Mouse (Mus musculus): ENCODE results near the gene Mnd1.

Gene Mnd1

DNA sequence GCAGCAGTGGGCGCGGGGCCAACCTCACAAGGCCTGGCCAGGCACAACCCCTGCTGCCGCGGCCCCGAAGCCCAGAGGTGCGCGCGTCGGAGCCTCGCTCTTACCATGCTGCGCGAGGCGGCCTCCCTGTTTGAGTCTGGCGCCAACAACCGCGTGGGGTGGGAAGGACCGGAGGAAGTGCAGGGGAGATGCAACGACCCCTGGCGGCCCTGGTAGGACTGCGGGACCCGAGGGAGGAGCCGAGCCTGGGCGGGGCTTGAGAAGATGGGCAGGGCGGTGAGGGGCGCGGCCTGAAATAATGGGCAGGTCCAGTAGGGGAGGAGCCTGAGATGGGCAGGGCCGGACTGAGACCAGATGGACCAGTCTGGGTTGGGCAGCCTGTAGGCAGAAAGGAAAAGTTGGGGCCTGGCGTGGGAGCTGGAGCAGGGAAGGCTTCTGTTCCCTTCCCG, at the start of gene Mnd1:
Gene Mnd1 (minus strand): TSS at position 229 of the 449 bp plus-strand sequence.
- peak; percentile 94 to 99 for DNase-seq (ENCODE audit: low spot score in 2 of 2)

- no peak for DNase-seq (ENCODE audit: low spot score in 2 of 2)
Observed at GRCm38 (mm10) chr3:84204640-84205039, 49.1 kb upstream of the Mnd1 start.

GRCm38 (mm10) chr3:84200559-84201420, 45.2 kb upstream of the Mnd1 start:
- peak in 1 of 2 experiments; percentile 78 for DNase-seq (ENCODE audit: low spot score in 2 of 2)

DNA sequence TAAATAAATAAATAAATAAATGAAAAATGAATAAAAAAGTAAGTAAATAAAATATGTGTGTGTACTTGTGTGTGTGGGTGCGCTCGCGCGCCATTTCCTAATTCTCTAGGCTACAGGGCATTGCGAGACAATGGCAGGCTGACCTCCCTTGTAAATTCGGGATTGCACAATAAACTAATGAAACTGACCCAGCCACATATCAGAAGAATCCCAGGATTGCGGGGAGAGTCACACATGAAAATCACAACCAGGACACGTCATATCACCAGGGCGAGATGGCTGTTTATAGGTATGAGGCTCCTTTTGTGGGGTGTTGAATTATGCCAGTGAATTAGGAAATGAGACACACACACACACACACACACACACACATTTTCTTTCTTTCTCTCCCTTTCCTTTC, 43.9 kb upstream of the Mnd1 start:
- DNase-seq (ENCODE audit: low spot score in 2 of 2), result no peak

DNA sequence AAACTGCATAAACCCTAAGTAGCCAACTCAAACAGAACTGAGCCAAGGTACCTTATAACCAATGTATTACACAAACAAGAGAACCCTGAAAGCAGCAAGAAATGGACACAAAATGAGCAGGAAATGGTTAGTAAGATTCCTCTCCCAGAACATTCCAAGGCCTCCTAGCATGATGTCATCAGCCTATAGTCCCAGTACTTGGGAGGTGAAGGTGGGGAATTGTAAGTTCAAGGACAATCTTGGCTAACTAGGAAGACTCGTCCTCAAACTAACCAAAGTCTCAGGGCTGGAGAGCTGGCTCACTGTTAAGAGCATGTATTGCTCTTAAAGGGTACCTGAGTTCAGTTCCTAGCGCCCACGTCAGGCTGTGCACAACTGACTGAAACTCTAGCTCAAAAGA, 42.6 kb upstream of the Mnd1 start:
- no peak for DNase-seq (ENCODE audit: low spot score in 2 of 2)

GRCm38 (mm10) chr3:84193881-84194280, 38.3 kb upstream of the Mnd1 start:
- DNase-seq (ENCODE audit: low spot score in 2 of 2), result no peak

GRCm38 (mm10) chr3:84191141-84191881, 35.7 kb upstream of the Mnd1 start:
- DNase-seq (ENCODE audit: low spot score in 2 of 2), result no peak

- DNase-seq (ENCODE audit: low spot score in 2 of 2), result no peak
Observed at GRCm38 (mm10) chr3:84190513-84191061, 35.0 kb upstream of the Mnd1 start.

DNA sequence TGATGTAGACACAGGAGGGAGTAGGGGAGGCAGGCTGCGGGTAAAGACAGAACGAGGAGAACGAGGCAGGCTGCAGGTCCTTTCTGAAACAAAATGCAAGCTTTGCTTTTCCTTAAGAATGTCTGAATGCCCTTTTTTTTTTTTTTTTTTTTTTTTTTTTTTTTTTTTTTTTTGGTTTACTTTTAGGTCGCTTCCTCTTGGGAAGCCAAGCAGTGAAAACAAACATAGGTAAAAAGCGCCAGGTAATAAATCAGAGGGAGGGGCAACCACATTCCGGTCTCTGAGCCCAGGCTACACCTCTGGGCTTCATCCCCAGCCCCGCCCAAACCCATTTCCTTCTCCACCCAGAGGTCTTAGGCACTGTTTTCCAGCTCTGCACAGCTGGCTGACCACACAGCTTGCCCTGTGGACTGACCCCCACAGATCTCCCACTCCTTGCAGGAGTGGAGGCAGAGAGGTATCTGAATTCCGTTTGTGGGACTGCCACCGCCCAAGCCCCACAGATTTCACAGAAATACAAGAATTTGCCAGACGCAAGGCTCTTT, 34.1 kb upstream of the Mnd1 start:
- DNase-seq (ENCODE audit: low spot score in 2 of 2), result no peak

DNA sequence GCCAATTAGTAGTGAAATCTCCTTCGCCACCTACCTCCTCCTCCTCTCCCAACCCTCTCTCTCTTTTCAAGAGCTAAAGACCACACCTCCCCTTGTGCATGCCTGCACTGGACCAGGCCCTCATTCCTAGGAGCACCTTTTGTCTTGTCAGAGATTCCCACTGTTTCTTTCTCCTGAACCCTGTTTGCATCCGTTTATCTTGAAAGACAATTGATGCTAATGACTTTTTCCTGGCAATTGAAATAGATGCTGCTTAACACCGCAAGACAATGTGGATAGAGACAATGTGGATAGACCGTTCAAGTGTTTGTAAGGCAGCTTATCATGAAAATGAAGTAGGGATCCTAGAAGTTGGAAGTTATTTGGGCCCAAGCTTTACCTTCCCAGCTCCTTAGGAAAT, 26.1 kb upstream of the Mnd1 start:
- DNase-seq (ENCODE audit: low spot score in 2 of 2), result no peak

DNA sequence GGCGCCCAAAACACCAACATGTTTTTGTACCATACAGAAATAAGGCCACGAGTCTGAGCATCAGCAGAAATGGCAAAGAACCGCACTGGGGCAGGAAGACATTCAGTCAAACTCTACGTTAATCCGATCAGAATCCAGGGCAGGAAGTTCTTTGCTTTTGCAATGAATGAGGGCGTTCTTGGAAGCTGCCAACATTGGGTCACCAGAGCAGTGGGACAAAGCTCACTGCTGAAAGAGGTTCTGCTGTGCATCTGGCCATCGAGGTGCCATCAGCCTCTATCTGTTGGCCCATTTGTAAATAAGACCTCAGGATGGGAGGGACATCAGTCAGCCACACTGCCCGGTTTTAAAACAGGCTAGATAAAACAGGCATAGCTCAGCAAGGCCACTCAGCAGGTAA, 25.5 kb upstream of the Mnd1 start:
- no peak for DNase-seq (ENCODE audit: low spot score in 2 of 2)

GRCm38 (mm10) chr3:84180304-84180703, 24.7 kb upstream of the Mnd1 start:
- no peak for DNase-seq (ENCODE audit: low spot score in 2 of 2)

GRCm38 (mm10) chr3:84177834-84178233, 22.2 kb upstream of the Mnd1 start:
- no peak for DNase-seq (ENCODE audit: low spot score in 2 of 2)

GRCm38 (mm10) chr3:84175337-84176315, 20.0 kb upstream of the Mnd1 start:
- peak; percentile 52 to 80 for DNase-seq (ENCODE audit: low spot score in 2 of 2)

DNA sequence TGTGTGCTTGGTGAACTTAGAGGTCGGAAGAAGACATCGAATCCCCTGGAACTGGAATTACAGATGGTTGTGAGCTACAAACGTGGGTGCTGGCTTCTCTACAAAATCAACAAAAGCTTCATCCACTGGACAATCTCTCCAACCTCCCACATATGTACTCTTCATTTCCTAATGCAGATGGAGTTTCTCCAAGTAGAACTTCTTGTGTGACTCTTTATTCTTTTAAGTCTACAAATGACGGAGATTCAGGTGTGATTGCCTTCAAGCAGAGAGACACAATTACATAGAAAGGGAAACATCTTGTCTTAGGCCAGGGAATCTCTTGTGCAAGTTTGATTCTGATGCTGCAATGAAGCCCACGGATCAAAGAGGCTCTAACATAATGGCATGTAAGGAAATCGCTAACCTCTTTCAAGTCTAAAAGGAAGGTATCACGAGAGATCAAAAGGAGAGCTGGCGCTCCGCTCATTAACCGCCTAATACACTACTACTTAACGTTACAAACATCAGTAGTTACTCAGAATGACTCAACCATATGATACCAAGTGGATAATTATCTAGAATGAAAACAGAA, 18.1 kb upstream of the Mnd1 start, which contains the start of gene Gm6525:
Gene Gm6525 (plus strand): TSS at position 524 of the 574 bp plus-strand sequence.
- no peak for DNase-seq (ENCODE audit: low spot score in 2 of 2)

- DNase-seq (ENCODE audit: low spot score in 2 of 2), result no peak
Observed at GRCm38 (mm10) chr3:84172406-84172805, 16.8 kb upstream of the Mnd1 start.

DNA sequence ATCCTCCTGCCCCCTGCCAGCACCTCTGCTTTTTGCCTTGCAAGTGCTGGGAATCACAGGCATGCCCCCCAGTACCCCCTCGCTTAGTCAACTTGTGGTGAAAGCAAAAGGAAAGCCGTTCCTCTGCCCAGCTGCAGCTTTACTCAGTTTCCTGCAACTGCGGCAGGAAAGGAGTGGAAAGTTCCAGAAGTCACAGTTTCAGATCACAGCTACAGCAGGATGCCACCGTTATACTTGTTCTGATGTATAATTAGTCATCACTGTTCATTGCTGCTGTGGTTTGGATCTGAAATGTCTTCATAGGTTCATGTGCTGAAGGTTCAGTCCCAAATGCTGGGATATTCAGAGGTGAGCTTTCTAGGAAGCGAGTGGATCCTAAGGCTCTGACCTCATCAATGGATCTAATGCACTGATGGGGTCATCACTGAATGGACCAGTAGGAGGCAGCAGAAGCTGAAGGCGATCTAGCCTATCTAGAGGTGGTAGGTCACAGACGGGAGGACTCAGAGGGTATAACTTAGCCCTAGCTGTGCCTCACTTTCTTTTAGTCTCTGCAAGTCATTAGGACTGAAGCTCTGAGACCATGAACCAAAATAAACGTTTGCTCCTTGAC, 13.9 kb upstream of the Mnd1 start:
- no peak for DNase-seq (ENCODE audit: low spot score in 2 of 2)

DNA sequence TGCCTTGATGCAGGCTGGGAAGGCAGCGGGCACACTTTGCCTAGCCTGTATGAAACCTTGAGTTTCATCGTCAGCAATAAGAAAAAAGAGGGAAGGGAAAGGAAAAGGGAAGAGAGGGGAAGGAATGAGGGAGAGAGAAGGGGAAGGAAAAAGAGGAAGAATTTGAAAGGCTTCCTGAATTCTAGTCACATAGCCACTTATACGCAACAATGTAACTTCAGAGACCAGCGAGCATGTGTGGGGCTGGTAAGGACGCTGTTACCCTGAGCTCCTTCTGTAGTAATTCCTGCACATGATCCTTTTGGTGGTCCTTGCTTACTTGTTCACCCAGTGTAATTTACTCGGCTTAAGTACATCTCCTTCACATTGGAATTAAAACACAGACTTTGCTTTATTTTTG, 13.4 kb upstream of the Mnd1 start:
- DNase-seq (ENCODE audit: low spot score in 2 of 2), result no peak

- DNase-seq (ENCODE audit: low spot score in 2 of 2), result no peak
Observed at GRCm38 (mm10) chr3:84166073-84166472, 10.5 kb upstream of the Mnd1 start.

GRCm38 (mm10) chr3:84165391-84165790, 9.8 kb upstream of the Mnd1 start:
- no peak for DNase-seq (ENCODE audit: low spot score in 2 of 2)

Measured in cerebellum, postnatal 4 days (tissue).